Mouse (Mus musculus) spleen, adult 2 months (tissue): ENCODE data around the gene Ghdc. TPM values are rescaled to one million over a fixed set of nuclear protein-coding genes. Genes with fewer than 3 reads are reported as not detected.
A peak's percentile ranks its signal among the peaks of the same experiment; 100 is the strongest.

Experiments used
- DNase-seq, 2 experiments: peaks; one replicate each; pipeline versions ENCODE4 v3.0.0 to v3.0.0-alpha.2; 2012 to 2021; ENCODE audit warnings: low spot score in 2 of 2, low read depth in 1 of 2
- H3K27ac ChIP-seq: fragments of 200-500 bp; 2 replicates; pipeline ENCODE4 v1.5.1; 2012; ENCODE audit warnings: low read length, inconsistent platforms; ENCODE audit not compliant: insufficient read depth
- H3K27me3 ChIP-seq: fragments of 200-500 bp; 2 replicates; pipeline ENCODE4 v1.6.1; 2012; ENCODE audit warnings: mild to moderate bottlenecking, moderate library complexity, low read length, inconsistent platforms; ENCODE audit not compliant: control insufficient read depth, insufficient read depth
- H3K36me3 ChIP-seq: fragments of 200-500 bp; 2 replicates; pipeline ENCODE4 v1.6.1; 2012; ENCODE audit warnings: mild to moderate bottlenecking, low read length, inconsistent platforms; ENCODE audit not compliant: control insufficient read depth, insufficient read depth
- H3K4me1 ChIP-seq: fragments of 200-500 bp; 2 replicates; pipeline ENCODE4 v1.6.1; 2011; ENCODE audit warnings: inconsistent platforms; ENCODE audit not compliant: control insufficient read depth, insufficient read depth, insufficient read length
- H3K4me3 ChIP-seq: fragments of 200-500 bp; 2 replicates; pipeline ENCODE4 v1.5.1; 2011; ENCODE audit warnings: mild to moderate bottlenecking, inconsistent platforms; ENCODE audit not compliant: insufficient read depth, insufficient read length; ENCODE audit errors: extremely low read depth
- CTCF ChIP-seq: fragments of 200-500 bp; IDR thresholded peaks from 2 replicates; pipeline ENCODE4 v1.5.1; 2011; ENCODE audit warnings: mild to moderate bottlenecking, inconsistent platforms; ENCODE audit not compliant: insufficient read depth, insufficient read length, insufficient replicate concordance; ENCODE audit errors: extremely low read depth
- POLR2A ChIP-seq: fragments of 200-500 bp; IDR thresholded peaks from 2 replicates; pipeline ENCODE4 v1.6.1; 2011; ENCODE audit warnings: low read depth, low read length, inconsistent platforms
- WGBS: fragments of 180-500 bp; shearing (Covaris S2); methylation state at CpG from one replicate; pipeline ENCODE4 v1.1.7; 2018; 5-methylcytosine and 5-hydroxymethylcytosine counted together
- polyA plus RNA-seq: library from polyadenylated mRNA; depleted of rRNA; stranded (reverse); fragments of >200 nt; gene quantifications from 2 replicates; pipeline ENCODE4 v1.2.3, GENCODE M21; 2012

Ghdc gene
- polyA plus RNA-seq, 1 experiment = 7.8 TPM

DNA sequence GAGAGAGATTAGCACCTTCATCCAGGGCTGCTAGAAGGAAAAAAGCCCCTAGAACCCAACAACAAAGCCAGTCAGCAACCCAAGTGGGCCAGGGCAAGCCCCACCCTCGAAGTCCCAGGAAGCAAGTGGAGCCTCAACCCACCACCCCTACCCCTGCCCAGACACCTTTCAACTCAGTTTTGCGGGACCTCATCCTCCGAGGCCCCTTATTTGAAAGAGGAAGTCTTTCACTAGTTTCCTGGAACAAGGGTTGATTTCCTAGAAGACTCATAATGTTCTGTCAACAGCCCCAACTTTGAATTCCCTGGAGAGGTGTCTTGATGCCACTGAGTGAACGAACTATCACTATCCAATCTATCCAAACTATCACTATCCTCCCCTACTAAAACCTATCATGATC is 40.8 kb downstream of the Ghdc start:
- TF ChIP-seq POLR2A (no peak), CTCF (no peak)
- H3K4me1 ChIP-seq = peaks cover 19% of the 10 kb centered on the region
- no peaks in the 10 kb centered on the region for H3K27me3 ChIP-seq
- 15% methylated on average over 4 of the region's 4 CpGs for WGBS
- no peak for DNase-seq
- H3K27ac ChIP-seq = peak overlapping the region; percentile 35; the same call in 1 of the 2 replicates
- H3K4me3 ChIP-seq = no peak overlapping the region
- H3K36me3 ChIP-seq = peaks cover 9% of the 10 kb centered on the region

DNA sequence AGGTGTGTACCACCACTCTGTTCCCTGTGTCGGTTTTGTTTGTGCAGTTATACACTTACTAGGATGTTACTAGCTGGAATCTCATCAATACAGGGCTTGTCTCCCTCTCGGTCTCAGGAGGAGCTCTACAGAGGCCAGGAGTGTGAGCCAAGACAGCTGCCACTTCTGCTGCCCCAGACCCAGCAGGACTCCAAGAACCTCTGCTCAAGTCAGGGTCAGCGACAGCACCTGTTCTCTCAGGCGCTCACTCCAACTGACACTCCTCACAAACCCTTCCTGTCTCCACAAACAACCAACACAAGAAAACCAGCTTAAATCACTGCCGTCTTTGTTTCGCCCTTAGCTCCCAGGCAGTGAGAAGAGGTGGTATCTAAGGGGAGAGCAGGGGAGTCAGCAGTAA is 42.2 kb downstream of the Ghdc start:
- H3K27ac ChIP-seq = no peak overlapping the region
- TF ChIP-seq POLR2A (no peak), CTCF (no peak)

DNA sequence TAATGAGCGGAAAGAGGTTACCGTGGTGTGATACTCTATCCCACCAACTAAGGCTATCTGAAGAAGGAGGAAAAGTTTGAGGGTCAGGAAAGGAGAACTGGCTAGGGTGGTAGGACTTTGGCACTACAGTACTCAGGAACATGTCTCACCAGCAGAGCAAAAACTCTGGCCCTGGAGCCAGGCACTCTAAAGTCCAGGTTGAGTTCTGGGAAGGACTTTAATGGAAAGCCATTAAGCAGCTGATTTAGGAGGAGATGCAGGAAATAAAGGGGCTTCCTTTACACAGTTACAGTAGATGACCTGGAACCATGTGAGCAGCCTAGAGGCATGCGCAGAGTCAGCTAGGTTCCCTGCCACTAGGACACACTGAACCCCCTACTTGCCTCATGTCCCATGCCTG is 43.6 kb downstream of the Ghdc start:
- 93% methylated on average over 3 of the region's 3 CpGs for WGBS
- H3K4me1 ChIP-seq = peaks cover 27% of the 10 kb centered on the region
- H3K27ac ChIP-seq = no peak overlapping the region
- no peak overlapping the region for H3K4me3 ChIP-seq
- TF ChIP-seq CTCF (no peak), POLR2A (no peak)
- no peaks in the 10 kb centered on the region for H3K27me3 ChIP-seq
- peaks cover 9% of the 10 kb centered on the region for H3K36me3 ChIP-seq
- DNase-seq = no peak

More for the DNA sequence above, 42.2 kb downstream of the Ghdc start:
- H3K4me3 ChIP-seq = no peak overlapping the region
- no peaks in the 10 kb centered on the region for H3K27me3 ChIP-seq
- H3K4me1 ChIP-seq = peaks cover 22% of the 10 kb centered on the region
- no peak for DNase-seq
- H3K36me3 ChIP-seq = peaks cover 9% of the 10 kb centered on the region
- 77% methylated on average over 6 of the region's 6 CpGs for WGBS

DNA sequence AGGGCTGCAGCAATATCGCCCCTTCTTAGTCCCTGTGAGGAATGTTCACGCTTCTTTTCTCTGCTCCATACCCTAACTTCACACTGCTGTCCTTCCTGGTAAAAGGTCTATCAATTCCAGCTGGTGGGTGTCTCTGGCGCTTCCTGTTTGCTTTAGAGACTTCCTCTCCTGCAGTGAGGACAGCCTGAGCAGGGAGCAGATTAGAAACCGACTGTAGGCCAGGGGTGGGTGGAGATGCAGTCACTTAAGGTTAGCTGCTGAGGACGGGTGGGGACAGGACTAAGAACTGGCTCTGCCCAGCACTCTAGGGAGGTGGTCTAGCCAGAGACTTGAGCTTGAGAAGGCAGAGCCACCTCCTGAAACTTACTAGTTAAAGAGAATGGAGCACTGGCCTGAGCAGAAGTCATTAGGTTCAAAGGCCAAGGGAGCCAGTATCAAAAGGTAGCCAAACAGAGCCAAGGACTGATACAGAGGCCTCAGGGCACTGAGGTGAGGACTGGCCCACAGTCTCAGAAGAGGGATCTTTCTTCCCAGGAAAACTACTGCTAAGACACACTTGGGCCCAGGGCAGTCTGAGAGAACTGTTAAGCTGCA is 45.7 kb downstream of the Ghdc start:
- peaks cover 9% of the 10 kb centered on the region for H3K36me3 ChIP-seq
- no peak for DNase-seq
- peak overlapping the region; percentile 12; the same call in 1 of the 2 replicates for H3K27ac ChIP-seq
- H3K27me3 ChIP-seq = no peaks in the 10 kb centered on the region
- H3K4me1 ChIP-seq = peaks cover 32% of the 10 kb centered on the region
- 27% methylated on average over 5 of the region's 5 CpGs for WGBS
- TF ChIP-seq POLR2A (no peak), CTCF (no peak)
- no peak overlapping the region for H3K4me3 ChIP-seq

DNA sequence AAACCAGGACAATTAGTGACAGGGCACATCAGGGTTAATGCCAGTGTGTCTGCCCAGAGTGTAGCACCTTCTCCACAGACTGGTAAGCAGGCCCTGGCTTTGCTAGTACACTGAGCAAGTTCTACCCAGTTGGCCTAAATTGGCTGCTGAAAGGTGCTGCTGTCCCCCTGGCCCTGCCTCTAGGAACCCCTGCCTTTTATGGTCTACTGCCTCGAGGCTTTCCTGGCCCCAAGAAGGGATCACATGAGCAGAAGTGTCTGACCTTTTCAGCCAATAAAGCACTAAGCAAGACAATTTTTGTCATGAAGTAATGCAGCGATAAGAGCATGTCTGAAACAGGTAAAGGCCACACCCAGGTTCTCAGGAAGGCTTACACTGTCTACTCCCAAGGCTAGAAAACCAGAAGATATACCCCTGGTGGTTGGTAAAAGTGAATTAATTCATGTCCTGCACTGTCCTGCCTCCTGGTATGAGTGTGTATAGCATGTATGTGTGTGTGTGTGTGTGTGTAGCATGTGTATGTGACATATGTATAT is 48.2 kb downstream of the Ghdc start:
- peak overlapping the region; percentile 33; the same call in 1 of the 2 replicates for H3K27ac ChIP-seq
- TF ChIP-seq POLR2A (no peak), CTCF (no peak)
- H3K4me1 ChIP-seq = peaks cover 30% of the 10 kb centered on the region
- DNase-seq = no peak
- WGBS = 38% methylated on average over 2 of the region's 2 CpGs
- H3K4me3 ChIP-seq = no peak overlapping the region
- H3K27me3 ChIP-seq = no peaks in the 10 kb centered on the region
- peaks cover 21% of the 10 kb centered on the region for H3K36me3 ChIP-seq

DNA sequence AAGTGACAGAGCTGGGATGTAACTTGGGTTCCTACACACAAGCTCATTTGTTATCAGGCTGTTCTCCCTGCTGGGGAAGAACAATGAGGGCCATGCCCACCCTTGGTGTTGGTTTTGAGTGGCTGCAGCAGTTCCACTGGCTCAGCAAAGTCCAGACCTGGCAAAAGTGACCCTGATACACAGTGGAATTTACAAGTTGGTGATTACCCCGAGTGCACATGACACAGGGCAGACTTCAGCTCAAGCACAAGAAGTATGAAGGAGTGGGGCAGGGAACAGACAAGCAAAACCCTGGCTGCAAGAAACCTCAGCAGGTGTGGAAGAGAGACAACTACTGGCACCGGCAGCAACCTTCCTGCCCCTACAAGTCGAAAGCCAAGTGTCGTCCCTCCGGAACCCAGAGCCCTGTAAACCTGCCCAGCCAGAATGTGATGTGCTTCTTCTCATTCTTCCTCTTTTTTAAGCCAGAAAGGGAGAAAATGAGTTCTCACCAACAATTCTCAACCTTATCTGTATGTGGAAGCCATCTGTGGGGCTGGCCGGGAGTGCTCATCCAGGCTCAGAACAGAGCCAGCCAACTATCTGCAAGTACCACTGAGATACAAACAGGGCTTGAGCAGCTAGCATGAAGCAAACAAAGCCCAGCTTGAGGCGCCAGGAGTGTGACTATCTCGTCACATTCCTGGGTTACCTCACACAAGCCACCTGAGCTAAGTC is 48.8 kb downstream of the Ghdc start:
- H3K27me3 ChIP-seq = no peaks in the 10 kb centered on the region
- TF ChIP-seq CTCF (no peak), POLR2A (no peak)
- peak overlapping the region; percentile 33 for H3K27ac ChIP-seq
- peaks cover 26% of the 10 kb centered on the region for H3K36me3 ChIP-seq
- DNase-seq = no peak
- H3K4me1 ChIP-seq = peaks cover 30% of the 10 kb centered on the region
- WGBS = 32% methylated on average over 8 of the region's 8 CpGs
- H3K4me3 ChIP-seq = no peak overlapping the region
